37 mouse cellular contexts compared by ENCODE assay signal in the genomic region with DNA sequence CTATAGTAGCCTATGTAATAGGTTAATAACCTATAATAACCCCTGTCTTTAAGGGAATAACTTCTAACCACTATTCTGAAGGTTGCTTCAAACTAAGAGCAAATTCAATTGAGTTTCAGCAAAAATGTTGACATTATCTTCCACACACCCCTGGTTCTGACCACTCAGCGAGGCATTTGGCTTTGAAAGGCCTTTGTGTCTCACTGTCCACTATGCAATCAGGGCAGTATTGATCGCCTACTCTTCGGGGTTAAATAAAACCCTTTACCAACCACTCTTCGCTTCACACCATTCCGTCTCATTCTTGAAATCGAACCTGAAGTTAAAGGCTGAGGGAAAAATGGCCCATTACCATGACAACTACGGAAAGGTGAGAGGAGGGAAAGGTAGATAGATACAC. TPM values are rescaled to one million over a fixed set of nuclear protein-coding genes. Genes with fewer than 3 reads are reported as not detected.
"Had no signal": no experiment of that assay in that cellular context is flagged by ENCODE, and none has a peak within 500 bp of the region (broad histone marks: within the 10 kb centered on the region; RNA-seq: fewer than 3 reads in every experiment).

No protein-coding gene starts in this region.

- H3K9ac ChIP-seq: forebrain, postnatal 0 days; heart, embryonic 12.5 days; hindbrain, embryonic 12.5 days; hindbrain, embryonic 14.5 days; intestine, embryonic 15.5 days; limb, embryonic 12.5 days; liver, embryonic 14.5 days had no signal

- H3K4me1 ChIP-seq: hindbrain, embryonic 10.5 days; hindbrain, embryonic 12.5 days; intestine, embryonic 15.5 days; limb, embryonic 10.5 days; limb, embryonic 12.5 days had no signal

- H3K9me3 ChIP-seq: heart, embryonic 10.5 days; heart, embryonic 12.5 days; hindbrain, embryonic 10.5 days; hindbrain, embryonic 12.5 days; intestine, embryonic 15.5 days; limb, embryonic 10.5 days; limb, embryonic 12.5 days had no signal

- H3K4me3 ChIP-seq: heart, embryonic 10.5 days; heart, embryonic 12.5 days; hindbrain, embryonic 10.5 days; hindbrain, embryonic 12.5 days; intestine, embryonic 15.5 days; layer of hippocampus, adult 2 months; left cerebral cortex, adult 2 months; limb, embryonic 10.5 days; limb, embryonic 12.5 days had no signal

- H3K27ac ChIP-seq: heart, embryonic 10.5 days; hindbrain, embryonic 10.5 days; hindbrain, embryonic 12.5 days; hindbrain, embryonic 14.5 days; intestine, embryonic 15.5 days; left cerebral cortex, adult 2 months; limb, embryonic 10.5 days; limb, embryonic 12.5 days; liver, embryonic 14.5 days had no signal

- H3K27me3 ChIP-seq: heart, embryonic 12.5 days; hindbrain, embryonic 12.5 days; intestine, embryonic 15.5 days; limb, embryonic 12.5 days had no signal

- H3K4me2 ChIP-seq: heart, embryonic 12.5 days; hindbrain, embryonic 12.5 days; hindbrain, embryonic 14.5 days; intestine, embryonic 15.5 days; limb, embryonic 12.5 days had no signal

- ATAC-seq: forebrain, postnatal 0 days; hindbrain, embryonic 16.5 days; inflammation-experienced regulatory T-cells, adult 6 months; intestine, embryonic 15.5 days; intestine, postnatal 0 days had no signal

- DNase-seq: forebrain, postnatal 0 days; gastrocnemius, postnatal 14 days; gastrocnemius, postnatal 36 days; heart, postnatal 10 days; heart, postnatal 4 days; kidney, adult 18-20 months; kidney, adult 8-10 months; kidney, postnatal 10 days; kidney, postnatal 25 days; kidney, postnatal 4 days had no signal

- H3K36me3 ChIP-seq: heart, embryonic 10.5 days; heart, embryonic 12.5 days; hindbrain, embryonic 10.5 days; hindbrain, embryonic 12.5 days; intestine, embryonic 15.5 days; limb, embryonic 10.5 days; limb, embryonic 12.5 days had no signal

RNA-seq across cellular contexts. Expression of a gene that starts 18.5 kb away (rescaled TPM):
- total RNA-seq: forebrain, postnatal 0 days; gastrocnemius, adult 18-20 months; gastrocnemius, postnatal 14 days; gastrocnemius, postnatal 36 days; granulocyte monocyte progenitor cell, adult 5-6 weeks; heart, adult 8-10 months; heart, postnatal 10 days; heart, postnatal 25 days; heart, postnatal 4 days; layer of hippocampus, adult 2 months; layer of hippocampus, postnatal 10 days; layer of hippocampus, postnatal 25 days; left cerebral cortex, adult 2 months; left cerebral cortex, postnatal 14 days; left cerebral cortex, postnatal 36 days had no signal
- polyA plus RNA-seq: forebrain, postnatal 0 days; heart, embryonic 10.5 days; heart, embryonic 12.5 days; heart, embryonic 14.5 days; heart, embryonic 16.5 days; hindbrain, embryonic 10.5 days; hindbrain, embryonic 12.5 days; hindbrain, embryonic 14.5 days; hindbrain, embryonic 16.5 days; inflammation-experienced regulatory T-cells, adult 6 months; intestine, postnatal 0 days; kidney, embryonic 14.5 days; kidney, embryonic 16.5 days; limb, embryonic 12.5 days had no signal

RNA-seq across cellular contexts. Expression of a gene that starts 26.6 kb away (rescaled TPM):
- total RNA-seq: gastrocnemius, postnatal 14 days; granulocyte monocyte progenitor cell, adult 5-6 weeks; heart, adult 8-10 months; heart, postnatal 10 days; heart, postnatal 25 days; heart, postnatal 4 days; layer of hippocampus, postnatal 25 days had no signal
- polyA plus RNA-seq: heart, embryonic 10.5 days; heart, embryonic 14.5 days; hindbrain, embryonic 10.5 days; hindbrain, embryonic 12.5 days; hindbrain, embryonic 14.5 days; hindbrain, embryonic 16.5 days; kidney, embryonic 14.5 days; limb, embryonic 10.5 days; limb, embryonic 12.5 days had no signal

RNA-seq across cellular contexts. Expression of a gene that starts 54.3 kb away (rescaled TPM):
- total RNA-seq: forebrain, postnatal 0 days; gastrocnemius, adult 18-20 months; gastrocnemius, adult 8-10 months; gastrocnemius, postnatal 14 days; gastrocnemius, postnatal 36 days; heart, postnatal 10 days; heart, postnatal 25 days; layer of hippocampus, adult 2 months; layer of hippocampus, postnatal 10 days; layer of hippocampus, postnatal 25 days; left cerebral cortex, adult 2 months; left cerebral cortex, postnatal 36 days had no signal
- polyA plus RNA-seq: heart, embryonic 10.5 days; heart, embryonic 12.5 days; heart, embryonic 14.5 days; hindbrain, embryonic 10.5 days; hindbrain, embryonic 12.5 days; hindbrain, embryonic 14.5 days; hindbrain, embryonic 16.5 days; inflammation-experienced regulatory T-cells, adult 6 months; intestine, embryonic 15.5 days; intestine, postnatal 0 days; kidney, embryonic 14.5 days; limb, embryonic 10.5 days; limb, embryonic 12.5 days; liver, embryonic 14.5 days had no signal
